Mouse (Mus musculus) embryonic facial prominence, embryonic 14.5 days (tissue): ENCODE measurements around the gene Brsk2. TPM values are rescaled to one million over a fixed set of nuclear protein-coding genes. Genes with fewer than 3 reads are reported as not detected.
A peak's percentile ranks its signal among the peaks of the same experiment; 100 is the strongest.

Experiments
- ATAC-seq: fragments of 200-750 bp; cut with Nextera tagmentation; 2 replicates; pipeline ENCODE4 v1.8.0; 2017; ENCODE audit warnings: low read depth, moderate number of reproducible peaks, moderate TSS enrichment
- DNase-seq: peaks from one replicate; pipeline ENCODE4 v3.0.0-alpha.2; 2015; ENCODE audit warnings: low spot score
- H3K27ac ChIP-seq: fragments of 300-500 bp; sonication (generic); replicated peaks from 2 replicates; pipeline ENCODE4 v1.5.1; 2014; ENCODE audit warnings: low read depth, mild to moderate bottlenecking, low read length, moderate library complexity
- H3K27me3 ChIP-seq: fragments of 300-500 bp; sonication (generic); replicated peaks from 2 replicates; pipeline ENCODE4 v1.6.1; 2014; ENCODE audit warnings: low read length; ENCODE audit not compliant: control insufficient read depth, insufficient read depth
- H3K36me3 ChIP-seq: fragments of 300-500 bp; sonication (generic); 2 replicates; pipeline ENCODE4 v1.6.1; 2014; ENCODE audit warnings: low read length, mixed read lengths; ENCODE audit not compliant: control insufficient read depth, insufficient read depth
- H3K4me1 ChIP-seq: fragments of 300-500 bp; sonication (generic); 2 replicates; pipeline ENCODE4 v1.6.1; 2014; ENCODE audit warnings: antibody characterized with exemption, low read length; ENCODE audit not compliant: control insufficient read depth, insufficient read depth
- H3K4me2 ChIP-seq: fragments of 300-500 bp; sonication (generic); 2 replicates; pipeline ENCODE4 v1.6.1; 2014; ENCODE audit warnings: low read depth, mild to moderate bottlenecking, low read length, moderate library complexity, mixed read lengths
- H3K4me3 ChIP-seq: fragments of 300-500 bp; sonication (generic); 2 replicates; pipeline ENCODE4 v1.5.1; 2014; ENCODE audit warnings: low read depth, mild to moderate bottlenecking, low read length
- H3K9ac ChIP-seq: fragments of 300-500 bp; sonication (generic); 2 replicates; pipeline ENCODE4 v1.6.1; 2014; ENCODE audit warnings: low read depth, mild to moderate bottlenecking, low read length, moderate library complexity, mixed read lengths
- H3K9me3 ChIP-seq: fragments of 300-500 bp; sonication (generic); 2 replicates; pipeline ENCODE4 v1.6.1; 2016; ENCODE audit warnings: low read length; ENCODE audit not compliant: control insufficient read depth
- WGBS: fragments of 180-500 bp; shearing (Covaris S2); extraction: QIAGEN DNeasy Blood & Tissue Kit; methylation state at CpG from one replicate; pipeline ENCODE4 v1.1.7; 2014; 5-methylcytosine and 5-hydroxymethylcytosine counted together
- polyA plus RNA-seq: library from polyadenylated mRNA; unstranded; fragments of >200 nt; fragmentation: Nextera tagmentation; extraction: Ambion mirVana; gene quantifications from 2 replicates; pipeline ENCODE4 v1.2.1, GENCODE M21; 2014

The Brsk2 gene
- polyA plus RNA-seq, 1 experiment from 2014 or later = 1.3 TPM

DNA sequence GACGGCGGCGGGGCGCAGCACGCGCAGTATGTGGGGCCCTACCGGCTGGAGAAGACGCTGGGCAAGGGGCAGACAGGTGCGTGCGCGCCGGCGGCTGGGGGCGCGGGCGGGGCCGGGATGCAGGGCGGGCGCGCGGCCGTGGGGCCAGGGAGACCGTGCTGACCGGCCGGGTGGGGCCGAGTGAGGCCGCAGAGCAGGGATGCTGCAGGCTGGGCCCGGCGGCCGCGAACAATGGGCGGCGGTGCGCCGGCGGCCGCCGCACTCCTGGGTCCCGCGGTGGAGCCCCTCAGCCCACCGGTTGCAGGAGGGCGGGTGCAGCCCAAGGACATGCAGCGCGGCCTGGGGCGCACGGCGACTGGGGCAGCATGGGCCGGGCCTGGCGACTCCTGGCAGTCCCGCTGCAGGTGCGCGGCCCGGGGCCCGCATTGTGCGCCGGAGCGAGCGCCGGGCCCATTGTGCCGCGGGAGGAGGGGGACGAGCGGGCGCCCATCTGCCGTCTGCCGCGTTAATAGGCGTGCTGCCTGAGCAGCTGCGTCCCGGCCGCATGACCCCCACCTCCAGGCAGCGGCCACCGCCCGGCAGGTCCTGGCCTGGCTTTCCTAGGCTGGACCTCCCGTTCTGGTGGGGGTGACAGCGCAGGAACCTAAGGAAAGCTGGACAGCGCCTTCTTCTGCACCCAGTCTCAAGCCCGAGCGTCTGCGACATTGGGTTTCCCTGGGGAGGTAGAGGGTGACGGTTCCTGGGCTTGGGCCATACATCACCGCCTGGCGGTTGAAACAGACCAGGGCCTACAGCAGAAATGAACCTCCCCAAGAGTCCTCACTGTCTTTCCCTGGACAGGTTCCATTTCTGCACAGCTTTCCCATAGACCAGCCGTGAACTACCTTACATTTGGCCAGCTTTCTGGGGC, 808 bp downstream of the Brsk2 start:
- 0 out of 2 replicates have a peak, but pooled peaks cover 5% of the 10 kb centered on the region for H3K4me1 ChIP-seq
- peak overlapping the region; percentile 85 for H3K4me2 ChIP-seq
- 2% methylated on average over 26 of the region's 84 CpGs for WGBS
- peak overlapping the region; percentile 60 for H3K9ac ChIP-seq
- ATAC-seq (peak; percentile 35; the same call in 1 of the 2 replicates), DNase-seq (peak; percentile 23)
- no peaks in the 10 kb centered on the region for H3K9me3 ChIP-seq
- H3K27ac ChIP-seq = no peak overlapping the region; the same call in 1 of the 2 replicates
- no peaks in the 10 kb centered on the region for H3K36me3 ChIP-seq
- H3K27me3 ChIP-seq = peaks cover 69% of the 10 kb centered on the region
- H3K4me3 ChIP-seq = peak overlapping the region; percentile 47

DNA sequence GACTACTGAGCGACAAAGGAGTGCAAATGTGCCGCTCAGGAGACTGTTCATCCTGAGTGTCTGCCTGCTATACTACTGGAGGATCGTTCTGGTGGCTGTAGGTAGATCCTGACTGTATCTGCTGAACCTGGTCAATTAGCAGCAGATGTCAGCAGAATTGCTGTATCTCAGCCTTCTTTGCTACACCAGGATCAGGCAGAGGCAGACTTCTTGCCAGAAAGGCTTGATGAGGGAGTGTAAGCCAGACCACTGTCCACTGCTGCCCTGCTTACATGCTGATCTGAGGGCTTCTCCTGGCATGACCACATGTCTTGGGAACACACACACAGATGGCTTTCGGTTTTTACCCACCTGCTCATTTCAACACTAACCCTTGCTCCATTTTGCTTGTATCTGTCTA, 2.3 kb downstream of the Brsk2 start:
- no peak overlapping the region for H3K27ac ChIP-seq
- no peaks in the 10 kb centered on the region for H3K36me3 ChIP-seq
- no peak overlapping the region for H3K4me3 ChIP-seq
- peaks cover 60% of the 10 kb centered on the region for H3K27me3 ChIP-seq
- 94% methylated on average over 4 of the region's 4 CpGs for WGBS
- no peaks in the 10 kb centered on the region for H3K9me3 ChIP-seq
- ATAC-seq = no peak
- H3K9ac ChIP-seq = no peak overlapping the region
- no peak overlapping the region for H3K4me2 ChIP-seq
- 0 out of 2 replicates have a peak, but pooled peaks cover 5% of the 10 kb centered on the region for H3K4me1 ChIP-seq
- DNase-seq = no peak

DNA sequence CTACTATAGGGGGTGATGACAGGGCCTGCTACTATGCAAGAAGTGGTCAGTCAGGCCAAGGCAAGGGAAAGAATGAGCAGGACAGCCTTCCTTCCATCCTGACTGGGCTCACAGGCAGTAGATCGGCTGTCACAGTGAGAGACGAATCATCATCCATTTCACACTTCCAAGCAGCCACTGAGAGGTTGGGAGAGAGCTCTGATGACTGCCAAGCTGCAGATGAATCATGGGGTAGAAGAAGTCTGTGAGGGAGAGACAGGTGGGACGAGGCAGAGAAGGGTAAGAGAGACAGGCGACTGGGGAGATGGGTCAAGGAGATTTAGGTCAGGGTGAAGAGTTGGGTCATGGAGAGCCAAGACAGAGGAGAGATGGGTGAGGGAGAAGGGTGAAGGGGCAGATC, 3.4 kb downstream of the Brsk2 start:
- WGBS = 75% methylated on average over 4 of the region's 4 CpGs
- Histone ChIP-seq H3K36me3 (no peaks in the 10 kb centered on the region), H3K4me1 (0 out of 2 replicates have a peak, but pooled peaks cover 5% of the 10 kb centered on the region), H3K27ac (no peak overlapping the region), H3K27me3 (peaks cover 52% of the 10 kb centered on the region), H3K4me2 (no peak overlapping the region), H3K4me3 (no peak overlapping the region), H3K9me3 (no peaks in the 10 kb centered on the region), H3K9ac (no peak overlapping the region)
- no peak for DNase-seq
- ATAC-seq = no peak

DNA sequence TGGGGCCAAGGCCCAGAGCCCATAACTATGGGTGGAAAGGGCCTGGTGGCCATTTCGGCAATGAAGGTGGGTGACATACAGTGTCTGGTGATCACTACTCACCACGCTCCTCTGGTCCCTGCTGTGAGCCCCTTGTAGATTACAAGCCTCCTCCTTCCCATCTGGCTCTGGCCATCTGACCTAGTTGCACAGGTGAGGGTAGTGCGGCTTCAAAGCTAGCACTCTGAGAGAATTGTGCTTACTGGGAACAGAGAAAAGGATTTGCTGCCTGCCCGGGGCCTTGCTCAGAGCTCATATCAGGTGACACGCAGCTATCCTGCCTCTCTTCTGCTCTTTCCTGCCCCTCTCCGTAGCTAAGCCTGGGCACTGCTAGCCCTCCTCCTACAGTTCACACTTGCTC, 4.1 kb downstream of the Brsk2 start:
- Histone ChIP-seq H3K4me2 (no peak overlapping the region), H3K36me3 (no peaks in the 10 kb centered on the region), H3K9me3 (no peaks in the 10 kb centered on the region), H3K4me3 (no peak overlapping the region), H3K4me1 (0 out of 2 replicates have a peak, but pooled peaks cover 5% of the 10 kb centered on the region), H3K27me3 (peaks cover 45% of the 10 kb centered on the region), H3K27ac (no peak overlapping the region), H3K9ac (no peak overlapping the region)
- WGBS = 62% methylated on average over 6 of the region's 6 CpGs
- ATAC-seq (no peak), DNase-seq (no peak)

DNA sequence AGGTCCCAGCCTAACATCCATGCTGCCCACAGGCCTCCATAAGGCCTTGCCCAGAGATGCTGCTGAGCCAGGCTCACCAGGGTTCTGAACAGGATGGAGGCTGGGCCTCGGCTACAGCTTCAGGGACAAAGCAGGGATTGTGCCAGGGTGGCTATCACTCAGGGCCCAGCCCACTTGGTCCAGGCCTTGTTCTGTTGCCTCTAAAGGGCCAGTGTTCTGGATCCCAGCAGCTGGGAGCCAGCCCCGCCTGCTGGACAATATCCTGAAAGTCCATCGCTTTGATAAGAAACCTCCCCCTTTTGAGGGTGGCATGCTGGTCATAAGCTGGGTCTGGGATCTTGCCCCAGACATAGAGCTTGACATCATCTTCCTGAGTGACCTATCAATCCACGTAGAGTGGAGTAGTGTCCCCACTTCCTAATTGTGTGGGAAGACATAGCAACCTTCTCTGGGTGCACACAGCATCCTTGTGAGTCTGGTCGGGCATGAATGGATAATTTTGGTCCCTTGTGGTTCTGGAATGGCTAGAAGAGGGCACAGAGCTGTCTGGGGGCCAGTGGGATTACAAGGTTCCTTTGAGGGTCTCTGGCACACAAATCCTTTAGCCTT, 6.1 kb downstream of the Brsk2 start:
- Histone ChIP-seq H3K27me3 (peaks cover 28% of the 10 kb centered on the region), H3K27ac (no peak overlapping the region), H3K9me3 (no peaks in the 10 kb centered on the region), H3K4me2 (no peak overlapping the region), H3K4me3 (no peak overlapping the region), H3K36me3 (no peaks in the 10 kb centered on the region), H3K9ac (no peak overlapping the region), H3K4me1 (no peaks in the 10 kb centered on the region)
- WGBS = 61% methylated on average over 5 of the region's 5 CpGs
- no peak for ATAC-seq
- no peak for DNase-seq

DNA sequence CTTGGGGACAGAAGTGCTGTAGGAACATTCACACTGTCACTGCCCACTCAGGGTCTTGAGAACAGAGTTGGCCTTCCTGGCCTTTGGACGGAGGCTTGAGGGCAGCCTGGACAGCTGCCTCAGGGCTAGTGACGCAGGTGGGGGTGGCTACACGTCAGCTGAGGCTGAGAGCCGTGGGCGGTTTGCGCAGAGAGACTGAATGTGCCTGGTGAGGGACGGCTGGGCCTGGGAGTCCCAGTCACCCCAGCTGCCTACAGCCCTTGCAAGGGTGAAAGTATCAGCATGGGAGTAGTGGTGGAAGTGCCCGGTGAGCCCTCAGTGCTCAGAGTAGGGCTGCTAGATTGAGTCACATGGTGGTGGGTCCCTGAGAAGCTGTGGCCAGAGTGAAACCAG, 6.6 kb downstream of the Brsk2 start:
- H3K9me3 ChIP-seq = no peaks in the 10 kb centered on the region
- no peak for ATAC-seq
- H3K9ac ChIP-seq = no peak overlapping the region
- H3K4me1 ChIP-seq = no peaks in the 10 kb centered on the region
- H3K36me3 ChIP-seq = no peaks in the 10 kb centered on the region
- H3K4me3 ChIP-seq = no peak overlapping the region
- peaks cover 23% of the 10 kb centered on the region for H3K27me3 ChIP-seq
- no peak overlapping the region for H3K4me2 ChIP-seq
- WGBS = 75% methylated on average over 8 of the region's 8 CpGs
- DNase-seq = no peak
- no peak overlapping the region for H3K27ac ChIP-seq

DNA sequence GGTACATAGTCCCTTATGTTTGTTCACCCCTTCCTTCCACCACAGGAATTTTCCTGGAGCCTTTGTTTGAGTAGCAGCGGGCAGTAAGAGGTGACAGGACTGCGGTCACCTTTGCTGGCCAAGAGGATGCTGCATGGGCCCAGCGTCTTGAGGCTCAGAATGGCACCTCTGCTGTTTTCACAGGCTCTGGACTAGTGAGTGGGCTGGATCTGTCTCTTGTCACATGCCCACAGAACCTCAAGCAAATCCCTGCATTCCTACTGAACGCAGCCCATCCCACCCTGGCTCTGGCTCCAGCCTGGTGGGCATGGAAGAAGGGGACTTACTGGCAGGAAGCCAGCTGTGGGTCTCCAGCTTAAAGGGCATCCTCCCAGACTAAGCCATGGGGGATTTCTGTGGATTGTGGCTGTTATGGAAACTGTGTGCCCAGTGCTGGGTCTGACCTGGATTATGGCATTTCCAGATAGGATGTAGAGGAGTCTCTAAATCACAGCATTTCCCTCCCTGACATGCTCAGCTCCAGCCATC, 8.0 kb downstream of the Brsk2 start:
- ATAC-seq (no peak), DNase-seq (no peak)
- no peaks in the 10 kb centered on the region for H3K4me1 ChIP-seq
- no peak overlapping the region for H3K9ac ChIP-seq
- peaks cover 9% of the 10 kb centered on the region for H3K27me3 ChIP-seq
- H3K27ac ChIP-seq = no peak overlapping the region
- H3K9me3 ChIP-seq = no peaks in the 10 kb centered on the region
- 80% methylated on average over 4 of the region's 4 CpGs for WGBS
- H3K4me2 ChIP-seq = no peak overlapping the region
- H3K36me3 ChIP-seq = no peaks in the 10 kb centered on the region
- H3K4me3 ChIP-seq = no peak overlapping the region

DNA sequence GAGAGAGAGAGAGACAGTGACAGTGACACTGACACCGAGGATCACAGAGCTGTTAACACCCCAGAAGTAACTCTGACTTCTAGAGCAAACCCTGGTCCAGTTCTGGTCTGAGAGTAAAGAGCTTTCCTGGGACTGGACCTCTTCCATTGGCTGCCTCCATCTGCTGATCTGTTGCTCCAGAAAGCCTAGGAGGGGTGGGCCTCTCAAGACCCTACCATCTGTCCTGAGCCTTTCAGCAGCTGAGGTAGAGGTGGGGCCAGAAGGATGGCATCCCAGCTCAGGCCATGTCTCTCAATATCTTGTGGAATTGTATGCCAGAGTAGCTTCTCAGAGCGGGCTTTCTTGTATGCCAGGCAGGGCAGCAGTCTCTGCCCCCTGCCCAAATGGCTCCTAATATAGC, 8.7 kb downstream of the Brsk2 start:
- Histone ChIP-seq H3K36me3 (no peaks in the 10 kb centered on the region), H3K27ac (no peak overlapping the region), H3K4me3 (no peak overlapping the region), H3K4me2 (no peak overlapping the region), H3K27me3 (peaks cover 5% of the 10 kb centered on the region), H3K9ac (no peak overlapping the region), H3K9me3 (no peaks in the 10 kb centered on the region), H3K4me1 (no peaks in the 10 kb centered on the region)
- ATAC-seq (no peak), DNase-seq (no peak)
- WGBS = 91% methylated on average over 2 of the region's 2 CpGs
